Mouse (Mus musculus) B cell, adult 2 months (primary cell): ENCODE results near the gene Nkiras1.
"Not testable (repeated sequence)": the region's sequence is repeated elsewhere in the genome, so short reads cannot be mapped to it uniquely, and the experiment has no call there.

Source experiments
- DNase-seq, 2 experiments: peaks; one replicate each; pipeline ENCODE4 v3.0.0; 2022

Gene Nkiras1

DNA sequence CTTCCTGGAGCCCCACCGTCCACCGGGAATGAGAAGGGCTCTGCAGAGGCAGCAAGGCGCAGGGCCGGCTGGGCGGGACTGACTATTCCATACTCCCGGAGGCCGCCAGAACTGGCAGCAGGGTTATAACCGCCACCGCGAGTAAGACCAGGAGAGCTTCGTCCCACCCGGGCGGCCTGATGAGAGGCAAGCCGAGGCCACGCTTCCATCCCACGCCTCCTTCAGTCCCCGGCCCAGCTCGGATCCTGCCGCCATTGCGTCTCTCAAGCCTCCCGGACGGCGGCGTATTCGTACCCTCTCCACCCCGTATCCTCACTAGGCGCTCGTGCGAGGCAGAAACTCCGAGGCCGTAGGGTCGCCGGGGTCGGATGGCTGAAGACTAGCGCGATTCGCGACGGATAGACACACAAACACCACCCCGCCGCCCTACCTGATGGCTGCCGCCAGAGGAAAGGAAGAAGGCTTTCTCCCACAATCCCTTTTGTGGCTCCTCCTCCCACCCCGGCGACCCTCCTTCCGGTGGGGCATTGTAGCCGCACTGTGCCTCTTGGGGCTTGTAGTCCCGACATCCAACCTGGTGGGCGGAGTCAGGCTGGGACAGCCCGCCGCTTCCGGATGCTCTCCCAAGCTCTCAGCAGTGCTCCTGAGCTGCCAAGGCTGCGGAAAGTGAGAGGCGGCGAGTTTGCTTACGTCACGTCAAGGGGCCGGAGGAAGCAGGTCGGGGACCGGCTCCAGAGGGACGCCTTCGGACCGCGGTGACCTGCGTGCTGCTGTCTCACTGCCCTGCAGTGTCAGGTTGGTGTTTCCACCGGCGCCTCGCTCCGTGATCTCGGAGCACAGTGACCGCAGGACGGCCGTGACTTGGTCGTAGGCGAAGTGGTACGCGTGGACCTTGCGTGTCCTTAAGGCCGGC lies at the start of gene Nkiras1, which contains the start of gene Rpl15:
Gene Nkiras1, plus strand, starts transcription at position 608 of the 913 bp plus-strand sequence.
Gene Rpl15, minus strand, starts transcription at position 863 of the 913 bp plus-strand sequence.
- DNase-seq, result peak; percentile 96 to 97

DNA sequence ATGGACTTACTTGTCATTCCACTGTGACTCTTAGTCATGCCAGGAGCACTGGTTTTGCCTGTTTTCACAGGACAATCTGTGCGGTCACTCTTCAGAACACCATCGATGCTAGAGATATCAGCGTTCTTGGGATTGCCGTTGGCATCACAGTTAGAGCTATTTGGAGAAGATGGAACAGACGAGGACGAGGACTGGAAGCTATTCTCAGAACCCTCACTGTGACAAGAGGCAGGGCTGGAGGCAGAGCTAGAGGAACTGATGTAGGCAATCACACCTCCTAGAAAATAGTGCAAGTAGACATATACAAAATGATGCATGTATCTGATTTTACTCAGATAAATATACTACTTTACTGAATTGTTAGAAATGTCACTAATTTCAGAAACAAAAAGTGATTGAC lies 49.0 kb upstream of the Nkiras1 start:
- DNase-seq, result no peak

DNA sequence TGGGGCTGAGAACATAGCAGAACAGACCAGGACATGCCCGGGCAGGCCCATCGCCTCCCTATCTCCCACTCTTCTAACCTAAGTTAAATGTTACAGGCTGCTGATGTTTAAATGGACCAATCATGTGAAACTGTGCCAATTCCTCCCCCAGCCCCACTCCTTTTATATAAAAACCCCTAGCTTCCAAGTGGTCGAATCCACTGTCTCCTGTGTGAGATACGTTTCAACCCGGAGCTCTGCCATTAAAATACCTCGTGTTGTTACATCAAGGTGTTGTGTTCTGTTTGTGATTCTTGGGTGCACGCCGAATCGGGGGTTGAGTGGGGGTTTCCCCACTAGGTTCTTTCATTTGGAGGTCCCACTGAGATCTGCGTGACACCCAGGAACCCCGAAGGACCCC lies 45.5 kb upstream of the Nkiras1 start:
- not testable (repeated sequence) for DNase-seq

DNA sequence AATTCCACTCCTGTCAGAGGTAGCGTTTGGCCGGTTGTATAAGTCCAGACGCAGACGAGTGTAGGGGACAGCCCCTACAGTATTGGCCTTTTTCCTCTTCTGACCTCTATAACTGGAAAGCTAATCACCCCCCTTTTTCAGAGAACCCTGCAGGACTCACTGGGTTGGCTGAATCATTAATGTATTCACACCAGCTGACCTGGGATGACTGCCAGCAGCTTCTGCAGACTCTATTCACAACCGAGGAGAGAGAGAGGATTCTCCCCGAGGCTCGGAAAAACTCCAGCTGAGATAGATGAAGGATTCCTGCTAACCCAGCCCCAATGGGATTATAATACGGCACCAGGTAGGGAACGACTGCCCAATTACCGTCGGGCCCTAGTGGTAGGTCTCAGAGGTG lies 44.8 kb upstream of the Nkiras1 start:
- not testable (repeated sequence) for DNase-seq

DNA sequence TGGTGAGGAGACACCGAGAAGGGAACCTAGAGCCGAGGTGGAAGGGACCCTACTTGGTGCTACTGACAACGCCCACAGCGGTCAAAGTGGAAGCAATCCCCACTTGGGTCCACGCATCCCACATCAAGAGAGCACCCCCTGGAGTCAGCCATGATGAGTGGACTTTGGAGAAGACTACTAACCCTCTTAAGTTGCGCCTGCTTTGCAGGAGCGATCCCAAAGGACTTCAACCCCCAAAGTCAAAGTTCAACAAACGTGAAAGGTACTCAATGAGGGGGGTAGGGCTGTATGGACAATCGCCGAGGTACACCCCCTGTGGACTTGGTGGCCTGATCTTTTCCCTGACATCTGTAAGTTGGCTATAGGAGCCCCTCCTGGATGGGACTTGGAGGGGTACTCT lies 41.2 kb upstream of the Nkiras1 start:
- not testable (repeated sequence) for DNase-seq

DNA sequence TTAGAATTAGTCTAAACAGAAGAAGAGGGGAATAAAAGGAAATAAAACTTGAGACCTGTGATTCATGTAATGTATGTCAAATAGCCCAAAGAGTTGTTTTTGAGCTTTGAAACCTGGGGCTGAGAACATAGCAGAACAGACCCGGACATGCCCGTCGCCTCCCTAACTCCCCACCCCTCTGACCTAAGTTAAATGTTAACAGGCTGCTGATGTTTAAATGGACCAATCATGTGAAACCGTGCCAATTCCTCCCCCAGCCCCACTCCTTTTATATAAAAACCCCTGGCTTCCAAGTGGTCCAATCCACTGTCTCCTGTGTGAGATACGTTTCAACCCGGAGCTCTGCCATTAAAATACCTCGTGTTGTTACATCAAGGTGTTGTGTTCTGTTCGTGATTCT lies 39.1 kb upstream of the Nkiras1 start:
- not testable (repeated sequence) for DNase-seq

DNA sequence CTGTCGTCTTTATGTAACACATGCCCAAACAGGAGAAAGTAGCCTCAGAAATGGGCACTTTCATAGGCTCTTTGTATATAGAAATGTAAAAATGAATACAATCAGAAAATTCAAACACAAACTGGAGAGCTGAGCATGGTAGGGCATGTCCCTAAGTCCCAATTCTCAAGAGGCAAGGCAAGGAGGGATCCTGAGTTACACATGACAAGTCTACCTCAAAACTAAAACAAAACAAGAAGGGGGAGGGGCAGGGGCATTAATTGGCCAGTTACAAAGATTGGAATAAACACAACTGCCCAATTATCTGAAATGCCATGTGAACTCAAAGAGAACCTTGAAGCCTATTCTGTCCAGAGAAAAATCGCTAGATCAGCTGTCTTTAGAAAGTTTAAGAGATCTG lies 37.9 kb upstream of the Nkiras1 start:
- no peak for DNase-seq

DNA sequence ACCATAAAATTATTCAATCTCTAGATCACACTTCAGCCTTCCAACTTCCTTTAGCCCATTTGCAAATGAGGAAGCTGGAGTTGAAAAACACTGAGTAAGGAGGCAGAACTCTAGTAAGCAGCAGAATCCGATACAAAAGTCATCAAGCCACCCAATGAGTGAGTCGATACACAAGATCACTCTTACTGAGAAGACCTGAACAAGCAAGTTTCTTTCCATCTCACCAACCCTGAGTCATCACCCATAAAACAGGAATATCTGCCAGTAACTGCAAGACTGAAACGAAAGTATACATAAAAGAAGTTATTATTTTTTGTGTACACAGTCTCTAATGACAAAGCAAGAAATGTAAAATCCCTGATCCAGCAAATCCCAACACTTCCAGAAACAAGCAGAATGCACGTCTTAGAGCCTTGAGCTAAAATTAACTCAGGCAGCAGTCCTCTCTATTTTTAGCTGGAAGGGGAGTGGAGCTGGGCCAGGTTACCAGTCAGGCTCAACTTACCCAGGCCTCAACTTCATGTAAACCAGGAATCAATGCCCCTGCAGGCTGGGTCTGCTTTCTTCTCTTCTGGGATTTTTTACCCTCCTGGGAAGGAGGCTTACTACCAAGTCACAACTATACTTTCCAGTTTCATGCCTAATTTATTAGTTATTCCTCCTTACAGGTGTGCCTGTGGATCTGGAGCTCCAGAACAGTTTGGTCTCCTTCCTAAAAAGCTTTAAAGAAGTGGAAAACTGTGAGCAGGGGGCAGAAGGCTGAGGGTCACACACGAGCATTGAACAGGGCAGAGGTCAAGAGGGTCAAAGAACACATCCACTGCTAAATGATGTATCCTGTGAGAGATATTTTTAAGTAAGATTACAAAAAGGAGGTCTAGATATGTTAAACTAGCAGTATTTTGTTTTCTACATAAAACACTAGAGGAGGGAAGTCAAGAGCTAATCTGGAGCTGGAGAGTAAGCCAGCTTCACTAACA lies 36.7 kb upstream of the Nkiras1 start:
- no peak for DNase-seq

DNA sequence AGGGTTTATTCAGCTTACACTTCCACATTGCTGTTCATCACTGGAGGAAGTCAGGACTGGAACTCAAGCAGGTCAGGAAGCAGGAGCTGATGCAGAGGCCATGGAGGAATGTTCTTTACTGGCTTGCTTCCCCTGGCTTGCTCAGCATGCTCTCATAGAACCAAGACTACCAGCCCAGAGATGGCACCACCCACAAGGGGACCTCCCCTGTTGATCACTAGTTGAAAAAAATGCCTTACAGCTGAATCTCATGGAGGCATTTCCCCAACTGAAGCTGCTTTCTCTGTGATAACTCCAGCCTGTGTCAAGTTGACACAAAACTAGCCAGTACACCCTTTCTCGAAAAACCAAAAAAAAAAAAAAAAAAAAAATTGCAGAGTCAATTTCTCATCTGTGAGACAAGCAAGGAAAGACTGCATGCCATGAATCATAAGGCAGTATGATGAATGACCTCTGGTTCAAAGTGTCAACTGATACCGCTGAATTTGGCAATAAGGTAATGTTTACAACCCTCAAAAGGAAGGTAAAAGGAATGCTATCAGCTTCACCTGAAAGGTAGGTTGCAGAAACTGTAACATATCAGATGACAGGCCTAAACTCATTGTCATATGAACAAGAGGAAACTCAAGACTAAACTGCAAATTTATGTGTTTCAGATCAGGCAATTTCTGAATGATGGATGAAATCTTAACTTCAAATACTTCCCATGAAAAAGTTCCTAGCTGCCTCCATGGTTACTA lies 34.3 kb upstream of the Nkiras1 start:
- not testable (repeated sequence) for DNase-seq

DNA sequence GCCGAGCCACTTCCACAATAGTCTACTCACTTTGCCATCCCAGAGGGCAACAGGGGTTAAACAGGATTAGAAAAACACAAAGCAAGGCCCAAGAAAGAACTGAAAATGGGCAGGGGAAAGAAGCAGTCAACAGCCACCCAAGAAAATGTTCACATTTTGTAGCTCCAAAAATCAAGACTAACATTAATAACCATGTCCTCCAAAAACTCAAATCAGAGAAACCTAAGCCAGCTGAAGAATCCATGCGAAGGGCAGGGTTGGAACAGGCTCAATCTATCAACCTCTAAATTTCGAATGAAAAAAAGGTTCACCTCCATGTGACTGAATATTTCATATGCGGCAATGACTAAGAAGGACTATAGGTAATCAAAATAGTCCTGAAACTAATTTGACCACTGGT lies 33.6 kb upstream of the Nkiras1 start:
- no peak for DNase-seq

DNA sequence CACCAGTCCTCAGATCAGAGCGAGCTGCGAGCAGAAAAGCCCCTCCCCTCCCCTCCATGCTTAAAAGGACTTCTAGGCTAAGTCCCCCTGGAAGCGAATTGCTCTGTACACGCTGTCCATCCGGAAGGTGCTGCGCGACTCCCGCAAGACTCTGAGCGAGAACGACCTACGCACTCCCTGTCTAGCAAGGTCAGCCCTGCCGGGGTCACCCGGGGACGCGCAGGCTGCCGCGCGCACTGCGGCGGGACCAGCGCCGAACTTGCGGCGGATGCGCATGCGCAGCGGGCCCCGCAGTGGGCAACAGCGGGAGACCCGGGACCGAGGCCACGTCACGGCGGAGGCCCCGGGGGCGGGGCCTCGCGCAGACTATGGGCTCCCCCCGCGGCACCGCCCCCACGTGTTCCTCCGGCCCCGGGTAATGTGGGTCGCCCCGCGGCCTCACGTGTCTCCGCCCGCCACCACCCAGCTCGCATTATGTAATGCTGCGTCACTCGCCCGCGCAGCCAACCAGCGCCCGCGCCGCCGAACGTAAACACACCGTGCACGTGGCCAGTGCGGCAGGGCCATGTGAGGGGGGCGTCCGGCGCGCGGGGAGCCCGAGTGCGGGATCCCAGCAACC lies 32.7 kb upstream of the Nkiras1 start:
- DNase-seq, result peak; percentile 97 to 98

DNA sequence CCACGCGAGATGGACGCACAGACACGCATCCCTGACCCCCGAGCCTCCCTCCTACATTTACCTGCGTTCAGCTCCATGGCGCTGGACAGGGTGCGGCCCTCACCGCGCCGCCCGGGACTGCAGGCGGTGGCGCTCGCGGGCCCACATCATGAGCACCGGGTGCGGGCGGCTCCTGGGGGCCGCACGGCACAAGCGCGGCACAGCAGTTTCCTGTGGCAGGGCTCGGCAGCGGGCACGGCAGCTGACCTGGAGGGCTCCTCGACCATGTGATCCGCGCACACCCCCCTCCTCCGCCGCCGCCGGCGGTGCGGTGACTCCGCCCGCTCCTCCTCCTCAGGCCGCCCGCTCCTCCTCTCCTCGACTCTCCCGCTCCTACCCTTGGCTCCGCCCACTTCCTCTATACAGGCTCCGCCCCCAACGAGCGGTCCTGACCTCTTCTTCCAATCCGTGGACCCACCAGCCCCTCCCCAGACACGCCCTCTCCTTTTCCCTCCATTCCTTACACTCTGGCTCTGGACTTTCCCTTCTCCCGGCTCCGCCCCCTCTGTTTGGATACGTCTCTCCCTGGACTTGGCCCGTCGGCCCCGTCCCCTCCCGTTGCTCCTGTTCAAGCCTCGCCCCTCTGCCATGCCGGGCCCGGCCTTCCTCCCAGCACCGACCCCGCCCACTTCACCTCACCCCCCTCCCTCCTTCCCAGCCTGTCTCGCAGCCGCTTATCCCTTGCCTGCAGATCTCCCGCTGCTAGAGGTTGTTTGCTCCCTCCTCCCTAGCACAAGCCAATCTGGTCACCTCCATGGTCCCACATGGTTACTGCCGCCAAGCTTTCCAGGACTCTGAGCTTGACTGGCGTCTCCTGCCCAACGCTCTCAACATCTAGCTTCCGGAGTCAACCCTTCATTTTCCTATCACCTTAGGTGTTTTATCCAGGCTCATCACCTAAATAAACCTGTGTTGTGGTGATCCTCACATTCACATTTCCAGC lies 31.9 kb upstream of the Nkiras1 start, which contains the start of gene Nr1d2:
Gene Nr1d2, minus strand, starts transcription at position 378 of the 982 bp plus-strand sequence.
- peak; percentile 95 to 96 for DNase-seq

DNA sequence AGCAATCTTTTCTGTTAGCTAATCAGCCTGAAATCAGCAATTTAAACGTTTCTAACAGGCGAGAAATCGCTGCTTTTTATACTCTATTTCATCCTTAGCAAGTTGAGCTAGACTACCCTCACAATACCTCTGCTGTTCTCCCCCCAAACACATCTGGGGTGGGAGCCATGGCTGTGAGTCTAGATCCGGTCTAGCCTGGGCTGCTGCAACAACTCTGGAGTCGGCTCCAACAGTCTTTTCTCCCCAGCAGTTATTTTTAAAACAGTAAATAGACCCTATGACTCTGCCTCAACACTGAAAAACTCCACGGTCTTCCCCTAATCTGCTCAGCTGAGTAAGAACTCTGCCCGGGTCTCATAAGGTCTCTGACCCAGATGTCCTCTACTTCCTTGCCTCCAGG lies 30.8 kb upstream of the Nkiras1 start:
- DNase-seq, result no peak

DNA sequence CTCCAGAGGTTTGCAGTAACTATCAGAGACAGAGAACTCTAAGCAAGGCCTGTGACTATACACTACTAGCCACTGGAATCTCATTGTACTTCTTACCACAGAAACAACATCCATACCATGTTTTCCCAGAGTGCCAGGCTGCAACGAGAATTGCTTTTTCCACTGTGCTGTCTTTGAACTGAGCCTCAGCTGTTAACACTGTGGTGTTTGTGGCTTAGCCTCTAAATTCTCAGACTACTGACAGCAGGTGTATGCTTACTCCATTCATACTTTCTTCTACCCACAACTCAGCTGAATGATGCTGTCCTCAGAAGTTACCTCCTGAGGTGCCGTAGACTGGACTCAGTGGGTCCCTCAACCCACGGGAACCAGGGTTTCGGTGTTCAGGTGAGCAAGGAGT lies 29.1 kb upstream of the Nkiras1 start:
- no peak for DNase-seq

DNA sequence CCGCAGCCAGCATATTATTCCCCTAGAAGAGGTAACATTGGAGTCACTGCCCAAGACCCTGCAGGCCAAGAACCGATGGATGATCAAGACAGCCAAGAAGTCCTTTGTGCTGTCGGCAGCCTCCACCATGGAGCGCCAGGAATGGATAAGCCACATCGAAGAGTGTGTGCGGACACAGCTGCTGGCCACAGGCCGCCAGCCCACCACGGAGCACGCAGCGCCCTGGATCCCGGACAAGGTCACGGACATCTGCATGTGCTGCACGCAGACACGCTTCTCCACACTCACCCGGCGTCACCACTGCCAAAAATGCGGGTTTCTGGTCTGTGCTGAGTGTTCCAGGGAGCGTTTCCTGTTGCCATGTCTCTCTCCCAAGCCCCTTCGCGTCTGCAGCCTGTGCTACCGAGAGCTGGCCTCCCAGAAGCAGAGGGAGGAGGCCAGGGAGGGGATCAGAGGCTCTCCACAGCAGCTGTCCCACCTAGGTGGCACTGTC lies 28.3 kb upstream of the Nkiras1 start:
- no peak for DNase-seq

DNA sequence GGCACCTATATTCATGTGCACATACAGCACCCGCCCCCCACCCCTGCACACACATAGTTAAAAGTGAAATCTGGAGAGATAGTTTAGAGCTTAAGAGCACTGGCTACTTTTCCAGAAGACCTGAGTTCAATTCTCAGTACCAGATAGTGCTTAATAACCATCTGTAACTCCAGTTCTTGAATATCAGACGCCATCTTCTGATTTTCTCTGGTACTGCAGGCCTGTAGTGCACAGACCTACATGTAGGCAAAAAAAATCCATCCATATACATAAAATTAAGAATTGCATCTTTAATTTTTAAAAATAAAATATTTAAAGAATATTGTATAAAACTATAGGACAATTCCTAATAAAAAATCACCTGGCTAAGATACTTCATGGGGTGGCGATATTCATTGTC lies 9.7 kb upstream of the Nkiras1 start:
- no peak for DNase-seq

DNA sequence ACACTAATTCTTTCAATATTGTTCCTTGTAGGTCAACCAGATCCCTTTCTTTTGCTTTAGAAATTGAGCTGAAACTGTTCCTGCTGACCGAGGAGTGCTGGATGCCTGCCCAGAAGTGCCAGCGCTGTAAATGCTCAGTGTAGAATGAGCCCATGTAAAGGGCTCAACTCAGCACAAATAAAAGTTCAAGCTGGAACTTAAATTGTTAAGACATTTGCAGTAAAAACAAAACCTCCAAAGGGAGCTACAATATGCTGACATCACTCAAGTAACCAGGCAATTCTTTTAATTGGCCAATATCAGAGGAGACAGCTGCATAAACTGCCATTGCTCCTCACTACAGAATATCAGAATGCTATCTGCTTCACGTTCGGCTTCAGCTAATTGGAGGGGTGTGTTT lies 7.5 kb upstream of the Nkiras1 start:
- DNase-seq, result no peak

DNA sequence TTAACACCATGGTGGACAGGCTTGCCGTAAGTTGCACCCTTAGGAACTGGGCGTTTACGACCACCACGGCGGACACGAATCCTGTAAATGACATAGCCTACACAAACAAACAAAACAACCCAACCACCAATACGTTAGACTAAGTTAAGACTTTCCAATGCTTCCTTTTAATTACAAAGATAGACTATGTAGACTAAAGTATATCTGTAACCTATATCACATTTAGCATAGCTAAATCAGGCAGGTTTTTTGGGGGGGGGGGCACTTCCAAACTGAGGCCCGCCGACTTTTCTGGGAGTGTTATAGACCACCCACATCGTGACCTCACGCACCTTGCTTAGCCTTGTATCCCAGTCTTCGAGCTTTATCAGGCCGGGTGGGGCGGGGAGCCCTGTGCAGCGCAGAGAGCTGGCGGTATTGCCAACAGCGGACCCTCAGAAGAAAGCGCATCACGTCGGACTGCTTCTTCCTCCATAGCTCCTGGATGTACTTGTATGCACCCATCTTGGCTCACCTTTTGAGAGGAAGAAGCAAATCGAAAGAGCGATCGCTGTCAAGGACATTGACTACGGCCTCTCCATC lies 898 bp upstream of the Nkiras1 start:
- DNase-seq, result not testable (repeated sequence)

DNA sequence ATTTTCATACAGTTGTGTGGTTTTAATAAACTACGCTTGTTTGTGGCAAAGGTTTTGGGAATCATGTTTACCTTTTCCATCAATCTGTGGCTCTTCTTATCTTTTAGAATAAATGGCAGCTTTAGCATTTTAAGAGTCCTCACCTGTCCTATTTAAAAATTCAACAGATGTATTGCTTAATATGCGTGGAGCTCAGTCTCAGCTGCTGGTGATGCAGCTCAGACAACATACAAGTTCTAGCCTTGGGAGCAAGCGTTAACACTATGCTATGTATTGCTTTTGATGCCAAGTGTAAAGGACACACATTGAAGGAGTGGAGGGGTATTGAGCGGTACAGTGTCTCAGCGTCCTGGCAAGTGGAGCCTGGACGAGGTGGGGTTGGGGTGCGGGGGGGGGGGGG lies 730 bp downstream of the Nkiras1 start:
- DNase-seq, result no peak

DNA sequence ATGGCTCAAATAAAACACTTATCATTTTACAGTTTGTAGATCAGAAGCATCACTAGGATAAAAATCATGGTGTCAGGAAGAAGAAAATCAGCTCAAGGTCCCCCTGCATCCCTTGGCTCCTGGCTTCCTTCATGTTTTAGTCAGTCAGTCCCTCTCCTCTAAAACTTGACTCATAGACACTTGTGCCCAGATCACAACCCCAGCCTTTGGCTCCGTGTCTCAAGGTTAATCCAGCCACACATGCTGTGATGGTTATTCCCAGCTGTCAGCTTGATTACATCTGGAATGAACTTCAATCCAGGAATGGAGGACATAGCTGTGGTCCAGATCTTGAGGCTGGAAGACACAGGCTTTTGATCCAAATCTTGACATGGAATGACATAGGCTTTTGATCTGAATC lies 3.6 kb downstream of the Nkiras1 start:
- DNase-seq, result no peak
